Mouse (Mus musculus) hematopoietic stem cell, adult 5-6 weeks (primary cell): ENCODE results near the gene Dusp6. TPM values are rescaled to one million over a fixed set of nuclear protein-coding genes. Genes with fewer than 3 reads are reported as not detected.

Source experiments
- ATAC-seq, 2 experiments: fragments of 125-278 bp in 1 of 2; replicated peaks in 1 of 2; 2 replicates each; pipeline ENCODE4 v1.8.0; 2016 to 2017; ENCODE audit warnings: inconsistent platforms in 2 of 2, mild to moderate bottlenecking in 2 of 2, moderate number of reproducible peaks in 2 of 2, low read depth in 1 of 2, moderate TSS enrichment in 1 of 2; ENCODE audit not compliant: low FRiP score in 2 of 2, poor library complexity in 2 of 2, severe bottlenecking in 2 of 2, insufficient read depth in 1 of 2, low TSS enrichment in 1 of 2
- total RNA-seq: library from RNA; stranded (forward); fragments of 172-1452, 232-1000 nt; gene quantifications from 2 replicates; pipeline ENCODE4 v1.2.3, GENCODE M21; 2017

Dusp6 gene
- total RNA-seq, 1 experiment from 2014 or later: 82.0 TPM

- ATAC-seq: no peak
Observed at GRCm38 (mm10) chr10:99293111-99293640, 30.1 kb downstream of the Dusp6 start.

- ATAC-seq: no peak
Observed at GRCm38 (mm10) chr10:99297721-99298120, 34.7 kb downstream of the Dusp6 start.

- ATAC-seq: no peak
Observed at GRCm38 (mm10) chr10:99298328-99299295, 35.6 kb downstream of the Dusp6 start.

GRCm38 (mm10) chr10:99299303-99299702, 36.3 kb downstream of the Dusp6 start:
- ATAC-seq: no peak

GRCm38 (mm10) chr10:99302051-99302450, 39.0 kb downstream of the Dusp6 start:
- peak; percentile 71 to 72 for ATAC-seq

DNA sequence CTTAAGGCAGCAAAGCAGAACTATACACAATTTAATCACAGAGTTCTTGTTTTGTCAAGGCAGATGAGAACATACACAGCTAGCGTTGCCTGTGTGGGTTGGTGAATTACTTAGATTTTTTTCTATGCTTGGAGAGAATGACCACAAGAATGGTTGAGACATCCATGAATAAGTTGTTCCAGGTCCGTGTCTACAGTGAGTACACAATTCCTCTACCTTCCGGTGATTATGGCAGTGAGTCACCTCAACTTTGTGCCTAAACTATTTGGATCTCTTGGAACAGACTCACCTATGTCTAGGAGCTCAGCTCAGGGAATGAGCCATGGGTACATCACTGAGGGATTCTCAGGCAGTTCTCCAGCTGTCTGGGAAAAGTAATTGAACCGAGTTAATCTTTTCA, 45.8 kb downstream of the Dusp6 start:
- no peak for ATAC-seq

DNA sequence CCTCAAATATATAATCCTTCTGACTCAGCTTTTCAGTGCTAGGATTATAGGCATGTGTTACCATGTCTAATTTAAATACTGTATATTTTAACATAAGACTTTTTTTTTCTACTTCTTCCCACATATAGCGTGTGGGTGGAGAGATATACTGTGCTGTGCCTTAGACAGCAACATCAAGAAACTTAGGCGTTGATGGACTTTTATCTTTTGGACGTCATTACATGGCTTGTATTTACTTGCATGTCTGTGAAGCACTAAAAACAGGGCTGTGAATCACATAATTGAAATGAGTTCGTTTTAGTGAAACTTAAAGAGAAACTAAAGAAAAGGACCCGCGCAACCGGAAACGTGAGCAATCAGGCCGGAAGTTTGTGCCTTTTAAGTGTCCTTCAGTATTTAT, 46.6 kb downstream of the Dusp6 start:
- ATAC-seq: no peak

GRCm38 (mm10) chr10:99310204-99310603, 47.2 kb downstream of the Dusp6 start:
- ATAC-seq: no peak

GRCm38 (mm10) chr10:99311956-99312355, 48.9 kb downstream of the Dusp6 start:
- no peak for ATAC-seq

DNA sequence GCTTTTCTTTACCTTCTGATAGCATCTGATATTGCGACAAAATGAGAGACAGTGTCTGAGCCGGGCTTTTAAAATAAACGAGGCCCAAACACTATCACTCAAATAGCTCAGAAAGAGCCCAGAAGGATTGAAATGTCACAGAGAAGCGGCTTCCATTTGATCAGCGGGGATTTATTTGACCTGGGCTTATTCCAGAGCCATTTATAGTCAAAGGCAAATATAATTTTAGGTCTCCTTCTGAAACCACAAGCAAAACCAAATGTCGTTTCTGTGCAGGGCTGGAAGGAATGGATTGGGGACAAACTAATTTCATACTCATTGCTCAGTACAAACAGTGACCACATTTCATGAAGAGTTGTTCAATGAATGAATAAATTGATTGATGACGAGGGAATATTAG, 51.3 kb downstream of the Dusp6 start:
- ATAC-seq: no peak

DNA sequence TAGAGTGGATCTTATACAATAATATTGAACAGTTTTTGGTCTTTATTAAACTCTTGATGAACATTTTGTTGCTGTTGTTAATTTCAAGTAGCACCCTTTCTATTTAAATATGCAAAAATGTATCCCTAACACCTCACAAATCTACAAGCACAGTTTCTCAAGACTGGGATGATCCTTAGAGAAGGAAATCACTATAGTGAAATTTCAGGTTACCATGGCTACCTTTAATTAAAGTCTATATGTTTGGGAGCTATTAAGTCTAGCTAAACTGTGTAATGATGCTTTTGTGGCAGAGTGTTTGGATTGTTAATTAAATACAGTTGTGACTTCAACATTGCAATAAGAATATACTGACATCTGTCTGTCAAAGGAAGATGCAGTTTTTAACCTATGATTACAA, 54.0 kb downstream of the Dusp6 start:
- ATAC-seq: no peak

Other genes starting within 250 kb of the Dusp6 start
- 10.9 and 22.7 TPM in 2 replicates for gene Poc1b, start 156.2 kb upstream of the Dusp6 start, total RNA-seq
- gene Galnt4, start 155.1 kb upstream of the Dusp6 start, total RNA-seq: 11.7 and 15.6 TPM in 2 replicates
- not detected in 2 replicates for gene Phxr2, start 136.9 kb upstream of the Dusp6 start, total RNA-seq